Mouse (Mus musculus) splenic B cell, adult 2 months (primary cell): ENCODE data around the gene R3hdm4.
"Not testable (repeated sequence)": the region's sequence is repeated elsewhere in the genome, so short reads cannot be mapped to it uniquely, and the experiment has no call there.

Experiments used
- DNase-seq: peaks from one replicate; pipeline ENCODE4 v3.0.0-alpha.2; 2011; ENCODE audit warnings: low read depth, low spot score
- H3K27me3 ChIP-seq: 2 replicates; pipeline ENCODE4 v1.6.1; 2012; ENCODE audit warnings: mild to moderate bottlenecking, low read length, moderate library complexity, mixed read lengths; ENCODE audit not compliant: control insufficient read depth, poor library complexity, insufficient read depth, severe bottlenecking
- H3K36me3 ChIP-seq: 2 replicates; pipeline ENCODE4 v1.6.1; 2012; ENCODE audit warnings: mild to moderate bottlenecking, low read length, moderate library complexity, mixed read lengths; ENCODE audit not compliant: control insufficient read depth, poor library complexity, insufficient read depth, severe bottlenecking

Gene R3hdm4

DNA sequence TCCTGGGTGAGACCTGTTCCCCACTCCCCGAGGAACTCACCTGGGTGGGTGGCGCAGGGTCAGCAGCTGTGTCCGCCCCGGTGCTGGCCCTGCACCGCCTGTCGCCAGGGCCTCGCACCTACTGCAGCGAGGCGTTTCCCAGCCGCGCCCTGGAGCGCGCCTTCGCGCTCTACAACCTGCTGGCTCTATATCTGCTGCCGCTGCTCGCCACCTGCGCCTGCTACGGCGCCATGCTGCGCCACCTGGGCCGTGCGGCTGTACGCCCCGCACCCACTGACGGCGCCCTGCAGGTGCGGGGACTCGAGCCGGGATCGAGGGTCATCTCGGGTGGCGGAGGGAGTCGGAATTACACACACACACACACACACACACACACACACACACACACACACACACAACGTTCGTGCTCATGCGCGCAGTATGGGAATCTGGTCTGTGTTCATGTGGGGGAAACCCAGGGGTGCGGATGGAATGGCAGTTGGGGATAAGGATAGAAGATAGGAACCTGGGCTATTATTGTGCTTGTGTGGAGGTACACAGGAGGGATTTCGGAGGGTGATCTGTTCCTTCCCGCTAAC is at the start of gene R3hdm4:
Gene R3hdm4, minus strand, starts transcription at position 251 of the 578 bp plus-strand sequence.
- Histone ChIP-seq H3K36me3 (no peaks in the 10 kb centered on the region), H3K27me3 (no peaks in the 10 kb centered on the region)
- DNase-seq = peak; percentile 31

DNA sequence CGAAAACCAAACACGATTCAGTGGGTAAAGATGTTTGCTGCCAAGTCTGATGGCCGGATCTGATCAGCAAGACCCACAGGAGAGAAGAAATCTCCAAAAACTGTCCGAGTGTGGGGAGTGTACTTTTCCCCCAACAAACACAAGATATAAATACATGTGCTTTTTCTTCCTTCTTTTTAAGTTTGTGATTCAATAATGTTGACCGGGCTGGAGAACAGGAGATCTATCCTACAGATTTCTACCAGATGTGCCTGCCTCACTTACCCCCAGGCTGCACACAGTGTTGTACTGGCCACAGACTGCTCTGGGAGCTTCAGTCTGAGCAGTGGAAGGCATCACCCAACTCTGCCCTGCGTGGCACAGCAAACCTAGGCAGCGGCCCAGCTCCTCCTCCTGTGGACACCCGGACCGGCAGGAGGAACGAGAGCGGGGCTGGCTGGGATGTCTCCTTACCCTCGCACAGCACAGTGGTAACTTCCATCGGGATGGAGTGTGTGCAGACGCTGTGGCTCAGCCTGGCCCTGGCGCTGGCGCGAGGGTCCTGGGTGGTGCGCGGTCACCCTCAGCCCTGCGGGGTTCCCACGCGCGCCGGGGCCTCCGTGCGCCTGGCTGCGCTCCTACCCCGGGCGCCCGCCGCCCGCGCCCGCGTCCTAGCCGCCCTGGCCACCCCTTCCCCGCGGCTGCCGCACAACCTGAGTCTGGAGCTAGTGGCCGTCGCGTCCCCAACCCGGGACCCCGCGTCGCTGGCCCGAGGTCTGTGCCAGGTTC is 49.6 kb upstream of the R3hdm4 start, which contains the start of gene Grin3b:
Gene Grin3b, plus strand, starts transcription at position 301 of the 768 bp plus-strand sequence.
- H3K36me3 ChIP-seq = peaks cover 1% of the 10 kb centered on the region
- DNase-seq = no peak
- H3K27me3 ChIP-seq = no peaks in the 10 kb centered on the region

DNA sequence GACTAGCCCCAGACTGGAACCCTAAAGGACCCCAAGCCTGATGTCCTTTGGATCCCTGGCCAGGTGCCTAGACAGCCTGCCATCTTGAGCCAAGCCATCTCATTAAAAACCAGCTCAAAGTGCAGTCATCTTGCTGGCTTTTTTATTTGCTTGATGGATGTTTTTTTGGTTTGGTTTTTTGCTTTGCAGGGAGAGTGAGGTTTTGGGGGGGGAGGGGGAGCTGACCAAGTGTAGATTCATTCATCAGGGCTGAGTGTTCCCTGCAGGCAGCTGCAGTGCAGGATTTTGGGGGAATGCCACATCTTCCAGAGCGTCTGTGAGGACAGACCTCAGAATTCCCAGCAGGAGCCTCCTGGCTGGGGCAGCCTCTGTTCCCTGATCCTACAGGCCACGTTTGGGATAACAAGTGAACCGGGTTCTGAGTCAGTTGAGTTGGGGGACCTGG is 48.1 kb upstream of the R3hdm4 start:
- Histone ChIP-seq H3K27me3 (no peaks in the 10 kb centered on the region), H3K36me3 (peaks cover 6% of the 10 kb centered on the region)
- no peak for DNase-seq

DNA sequence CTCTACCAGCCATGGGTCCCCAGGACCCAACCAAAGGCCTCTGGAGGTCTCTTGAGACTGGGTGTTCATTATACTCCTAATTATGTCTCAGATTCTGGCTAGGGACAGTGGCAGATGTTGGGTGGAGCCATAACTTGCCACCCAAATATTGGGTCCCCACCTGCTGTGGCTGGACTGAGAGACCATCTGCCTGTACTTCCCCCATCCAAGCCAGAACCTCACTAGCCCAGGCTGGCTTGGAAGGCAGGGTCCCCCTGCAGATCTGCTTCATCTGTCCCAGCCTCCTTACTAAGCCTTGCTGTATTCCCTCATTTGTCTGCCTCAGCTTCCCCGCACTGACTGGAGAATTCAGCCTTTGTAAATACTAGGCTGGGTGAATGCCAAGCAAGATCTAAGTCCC is 47.2 kb upstream of the R3hdm4 start:
- no peak for DNase-seq

DNA sequence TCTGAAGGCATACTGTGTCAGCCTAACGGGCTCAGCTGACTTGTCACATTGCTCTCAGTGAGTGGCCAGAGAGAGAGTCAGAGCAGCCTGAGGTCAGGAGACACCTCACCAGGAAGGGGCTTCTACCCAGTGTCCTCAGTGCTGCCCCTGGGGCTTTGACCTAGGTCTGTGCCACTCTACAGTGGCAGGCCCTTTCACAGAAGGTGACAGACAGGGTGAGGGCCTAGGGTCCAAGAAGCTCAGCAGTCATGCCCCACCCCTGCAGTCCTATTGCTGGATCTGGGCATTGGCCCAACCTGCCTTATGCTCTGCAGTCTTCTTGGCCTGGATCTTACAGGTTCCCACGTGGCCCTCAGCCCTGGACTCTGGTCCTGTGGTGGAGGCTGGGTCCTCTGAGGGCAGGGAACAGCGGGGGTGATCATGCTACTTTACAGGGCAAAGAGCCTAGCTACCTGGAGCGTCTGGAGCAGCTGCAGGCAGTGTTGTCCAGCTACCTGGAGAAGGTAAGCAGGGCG is 45.9 kb upstream of the R3hdm4 start:
- Histone ChIP-seq H3K36me3 (peaks cover 6% of the 10 kb centered on the region), H3K27me3 (no peaks in the 10 kb centered on the region)
- no peak for DNase-seq

More for the DNA sequence above, 47.2 kb upstream of the R3hdm4 start:
- Histone ChIP-seq H3K36me3 (peaks cover 6% of the 10 kb centered on the region), H3K27me3 (no peaks in the 10 kb centered on the region)

DNA sequence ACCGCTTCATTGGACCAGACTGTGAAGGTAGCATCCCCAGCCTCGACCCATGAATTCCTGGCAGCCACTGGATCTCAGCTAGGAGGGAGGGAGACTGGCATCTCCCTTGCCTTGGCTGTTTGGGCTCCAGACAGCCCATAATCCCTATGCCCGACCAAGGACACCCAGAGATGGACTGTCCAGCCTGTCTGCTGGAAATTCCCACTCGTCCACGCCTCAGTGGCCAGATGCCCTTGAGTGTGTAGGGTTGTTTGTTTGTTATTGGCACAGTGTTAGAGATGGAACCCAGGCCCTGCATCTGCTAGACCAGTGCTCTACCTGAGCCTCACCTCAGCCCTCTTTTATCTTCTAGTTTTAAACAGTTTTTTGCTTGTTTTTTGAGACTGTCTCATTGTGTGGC is 44.3 kb upstream of the R3hdm4 start:
- DNase-seq = no peak
- peaks cover 6% of the 10 kb centered on the region for H3K36me3 ChIP-seq
- H3K27me3 ChIP-seq = no peaks in the 10 kb centered on the region

DNA sequence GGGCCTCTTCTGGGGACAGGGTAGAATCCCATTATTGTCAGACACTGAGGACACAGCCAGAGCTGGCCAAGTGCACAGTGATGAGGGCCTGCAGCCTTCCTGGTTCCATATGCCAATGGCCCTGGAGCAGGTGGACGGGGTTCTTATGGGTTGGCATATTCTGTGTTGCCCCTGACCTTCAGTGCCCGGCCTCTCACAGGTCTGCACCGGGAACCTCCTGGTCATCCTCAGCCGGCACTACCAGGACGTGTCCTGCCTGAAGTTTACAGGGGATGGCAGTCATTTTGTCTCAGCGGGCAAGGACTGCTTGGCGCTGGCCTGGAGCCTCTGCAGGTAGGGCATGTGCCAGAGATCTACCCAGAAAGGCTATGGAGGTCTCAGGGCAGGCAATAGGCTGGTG is 43.7 kb upstream of the R3hdm4 start:
- no peaks in the 10 kb centered on the region for H3K27me3 ChIP-seq
- peaks cover 6% of the 10 kb centered on the region for H3K36me3 ChIP-seq
- DNase-seq = no peak

DNA sequence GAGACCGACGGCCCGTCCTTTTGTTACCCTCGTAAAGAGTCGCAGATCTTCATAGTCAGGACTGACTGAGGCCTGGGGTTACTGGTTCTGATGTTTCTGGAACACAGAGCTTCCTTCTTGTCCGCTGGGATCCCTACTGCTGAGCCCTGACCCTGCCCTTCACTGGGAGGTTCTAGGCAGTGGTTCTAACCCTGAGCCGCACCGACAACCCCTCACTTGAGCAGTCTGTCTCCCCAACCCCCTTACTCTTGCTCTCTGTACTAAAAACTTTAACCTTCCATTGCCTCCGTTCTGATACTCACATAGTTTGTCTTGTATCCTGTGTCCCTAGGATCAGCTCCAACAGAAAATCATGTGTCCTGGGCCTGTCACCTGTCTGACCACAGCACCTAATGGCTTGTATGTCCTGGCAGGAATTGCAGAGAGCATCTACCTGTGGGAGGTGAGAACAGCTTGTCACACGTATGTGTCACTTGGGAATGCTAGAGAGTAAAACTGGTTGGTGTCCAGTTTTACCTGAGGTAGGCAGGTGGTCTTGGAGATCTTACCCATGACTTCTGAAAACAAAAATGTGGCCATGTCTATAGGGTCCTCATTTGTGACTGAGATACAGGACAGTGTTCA is 39.8 kb upstream of the R3hdm4 start:
- no peak for DNase-seq

DNA sequence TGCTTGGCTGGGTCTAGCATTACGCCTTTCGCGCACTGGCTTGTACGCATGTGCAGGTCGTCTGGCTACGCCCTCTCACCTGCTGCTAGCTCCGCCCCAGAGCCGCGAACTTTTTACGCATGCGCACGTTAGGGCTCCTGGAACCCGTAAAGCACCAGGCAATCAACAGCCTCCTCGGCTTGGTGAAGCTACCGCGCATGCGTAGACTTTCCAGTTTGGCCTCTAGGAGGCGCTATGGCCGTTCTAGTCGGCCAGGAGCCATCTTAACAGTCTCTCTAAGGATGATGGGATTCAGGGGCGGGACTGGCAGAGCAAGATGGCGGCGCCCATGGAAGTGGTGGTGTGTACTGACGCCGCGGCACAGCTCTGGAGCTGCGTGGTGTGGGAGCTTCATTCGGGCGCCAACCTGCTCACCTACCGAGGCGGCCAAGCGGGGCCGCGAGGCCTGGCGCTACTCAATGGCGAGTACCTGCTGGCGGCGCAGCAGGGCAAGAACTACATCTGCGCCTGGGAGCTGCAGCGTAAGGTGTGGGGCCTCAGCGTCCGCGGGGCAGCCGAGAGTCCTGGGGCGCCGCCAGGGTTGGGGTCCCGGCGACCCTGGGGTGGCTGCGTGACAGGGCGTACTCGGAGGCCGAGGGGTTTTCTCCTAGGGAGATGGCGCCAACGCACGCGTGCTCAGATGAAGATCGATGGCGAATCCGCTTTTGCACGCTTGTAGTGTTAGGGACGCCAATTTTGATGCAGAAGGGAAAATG is 39.0 kb upstream of the R3hdm4 start, which contains the start of gene Wdr18:
Gene Wdr18, plus strand, starts transcription at position 306 of the 755 bp plus-strand sequence.
- H3K27me3 ChIP-seq = no peaks in the 10 kb centered on the region
- no peaks in the 10 kb centered on the region; the same call in 1 of the 2 replicates for H3K36me3 ChIP-seq
- peak; percentile 100 for DNase-seq

More for the DNA sequence above, 39.8 kb upstream of the R3hdm4 start:
- Histone ChIP-seq H3K36me3 (peaks cover 6% of the 10 kb centered on the region), H3K27me3 (no peaks in the 10 kb centered on the region)

DNA sequence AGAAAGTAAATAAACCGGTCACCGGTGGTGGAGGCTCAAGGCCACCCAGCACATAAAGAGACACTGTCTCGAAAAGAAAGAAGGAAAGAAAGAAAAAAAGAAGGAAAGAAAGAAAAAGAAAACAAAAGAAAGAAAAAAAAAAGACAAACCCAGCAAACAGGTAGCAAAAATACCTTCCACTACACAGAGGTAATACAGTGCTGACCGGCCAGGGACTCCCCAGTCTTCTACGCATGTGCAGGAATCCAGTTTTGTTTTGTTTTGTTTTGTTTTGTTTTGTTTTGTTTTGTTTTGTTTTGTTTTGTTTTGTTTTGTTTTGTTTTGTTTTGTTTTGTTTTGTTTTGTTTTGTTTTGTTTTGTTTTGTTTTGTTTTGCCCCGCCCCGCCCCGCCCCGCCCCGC is 38.4 kb upstream of the R3hdm4 start:
- not testable (repeated sequence) for DNase-seq, H3K36me3 ChIP-seq, H3K27me3 ChIP-seq

DNA sequence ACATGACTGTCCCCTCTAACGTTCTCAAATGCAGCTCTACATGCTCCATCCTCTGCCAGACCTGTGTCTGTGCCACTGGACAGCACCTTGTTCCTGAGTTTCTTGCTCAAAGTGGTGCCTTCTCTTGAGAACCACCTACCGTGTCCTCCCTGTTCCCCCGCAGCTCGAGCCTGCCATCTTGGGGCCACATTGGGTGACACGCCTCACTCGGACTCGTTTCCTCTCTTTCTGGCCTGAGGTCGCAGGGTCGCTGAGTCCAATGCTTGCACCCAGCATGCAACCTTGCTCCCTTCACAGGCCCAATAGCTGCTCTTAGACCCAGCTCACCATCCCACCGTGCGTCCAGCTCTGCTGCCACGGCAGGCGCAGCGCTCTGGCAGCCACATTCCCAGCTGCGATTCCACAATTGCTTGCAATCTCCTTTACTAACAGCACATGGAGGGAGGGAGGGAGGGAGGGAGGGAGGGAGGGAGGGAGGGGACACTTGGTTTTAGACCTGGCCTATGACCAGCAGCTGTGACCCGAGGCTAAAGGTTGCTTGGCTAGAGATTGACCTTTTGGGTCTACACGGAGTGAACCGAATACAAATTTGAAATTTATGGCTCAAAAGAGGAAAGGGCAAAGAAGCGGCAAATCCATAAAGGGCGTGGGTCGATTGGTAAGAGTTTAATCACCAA is 37.3 kb upstream of the R3hdm4 start:
- Histone ChIP-seq H3K27me3 (no peaks in the 10 kb centered on the region), H3K36me3 (no peaks in the 10 kb centered on the region; the same call in 1 of the 2 replicates)
- peak; percentile 88 for DNase-seq

DNA sequence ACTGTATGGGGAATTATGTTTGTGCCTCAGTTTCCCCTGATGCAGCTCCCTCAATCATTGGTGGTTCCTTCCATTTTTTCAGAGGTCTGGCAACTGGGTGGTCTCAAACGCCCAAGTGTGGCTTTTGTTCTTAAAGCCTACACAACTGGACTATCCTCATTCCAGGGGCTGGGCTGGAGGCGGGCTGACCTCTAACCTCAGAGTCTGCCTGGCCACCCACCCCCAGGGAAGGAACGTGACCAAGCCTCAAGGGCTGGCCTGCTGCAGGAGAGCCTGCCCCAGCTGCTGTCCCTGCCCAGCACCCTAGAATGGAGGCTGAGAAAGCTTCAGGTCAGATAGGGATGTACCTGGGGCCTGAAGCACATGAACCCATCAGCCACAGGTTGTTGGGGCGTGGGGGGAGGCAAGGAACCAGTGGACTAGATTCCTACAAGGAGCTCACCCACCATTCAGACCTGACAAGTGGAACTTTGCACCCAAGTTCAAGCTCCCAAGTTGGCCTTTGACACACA is 35.7 kb upstream of the R3hdm4 start:
- DNase-seq = no peak

DNA sequence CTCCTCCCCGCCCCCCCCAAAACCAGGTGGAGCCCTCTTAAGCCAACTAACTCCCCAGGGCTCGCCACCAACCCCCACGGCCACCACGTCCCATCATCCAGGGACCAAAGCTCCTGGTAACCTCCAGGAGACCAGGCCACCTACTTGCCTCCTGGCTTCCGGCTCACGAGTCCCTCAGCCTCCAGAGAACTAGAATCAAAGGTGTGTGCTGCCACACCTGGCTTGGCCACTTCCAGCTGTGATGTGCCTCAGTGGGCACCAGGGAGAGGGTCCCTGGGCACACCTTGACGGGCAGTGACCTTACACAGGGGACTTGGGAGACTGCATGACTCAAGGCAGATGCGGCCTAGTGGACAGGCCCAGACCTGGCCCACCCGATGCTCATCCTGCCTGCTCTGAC is 34.7 kb upstream of the R3hdm4 start:
- H3K27me3 ChIP-seq = no peaks in the 10 kb centered on the region
- H3K36me3 ChIP-seq = peaks cover 2% of the 10 kb centered on the region; the same call in 1 of the 2 replicates
- DNase-seq = no peak

More for the DNA sequence above, 35.7 kb upstream of the R3hdm4 start:
- Histone ChIP-seq H3K27me3 (no peaks in the 10 kb centered on the region), H3K36me3 (no peaks in the 10 kb centered on the region)

DNA sequence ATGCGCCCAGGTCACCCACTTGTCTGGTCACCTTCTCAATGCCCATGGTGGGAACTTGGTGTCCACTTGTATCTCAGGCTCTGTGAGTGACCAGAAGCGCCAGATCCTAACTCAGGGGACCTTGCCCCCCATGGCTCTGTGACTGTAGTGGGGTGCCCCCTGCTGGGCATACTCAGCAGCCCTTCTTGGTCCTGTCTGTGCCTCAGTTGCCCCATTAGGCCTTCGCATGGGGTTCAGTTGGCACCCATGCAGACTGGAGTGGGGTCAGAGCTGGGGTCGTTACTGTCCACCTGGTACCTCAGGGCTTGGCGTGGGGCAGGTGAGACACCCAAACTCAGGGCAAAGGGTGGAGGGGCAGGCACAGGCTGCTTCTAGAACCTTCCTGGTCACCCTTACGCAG is 32.9 kb upstream of the R3hdm4 start:
- H3K36me3 ChIP-seq = peaks cover 2% of the 10 kb centered on the region; the same call in 1 of the 2 replicates
- no peaks in the 10 kb centered on the region for H3K27me3 ChIP-seq
- DNase-seq = peak; percentile 67
